Mouse (Mus musculus) CH12.LX (cell line): ENCODE results near the gene Phactr1. TPM values are rescaled to one million over a fixed set of nuclear protein-coding genes. Genes with fewer than 3 reads are reported as not detected.

Source experiments
- DNase-seq: peaks from one replicate; pipeline ENCODE4 v3.0.0-alpha.2; 2013; ENCODE audit errors: extremely low read depth
- H3K27ac ChIP-seq: 2 replicates; pipeline ENCODE4 v1.5.1; 2012; ENCODE audit warnings: low read depth, mild to moderate bottlenecking, control low read depth, moderate library complexity; ENCODE audit not compliant: insufficient read depth
- H3K27me3 ChIP-seq: replicated peaks from 2 replicates; pipeline ENCODE3; 2012; ENCODE audit warnings: inconsistent platforms
- H3K36me3 ChIP-seq, 2 experiments: replicated peaks in 1 of 2; 2 replicates each; pipeline versions ENCODE3 to v1.6.1; 2012; ENCODE audit warnings: inconsistent platforms in 1 of 2, low read length in 1 of 2, mild to moderate bottlenecking in 1 of 2, mixed read lengths in 1 of 2, moderate library complexity in 1 of 2; ENCODE audit not compliant: control insufficient read depth in 1 of 2, insufficient read depth in 1 of 2
- H3K4me1 ChIP-seq, 2 experiments: 2 replicates each; pipeline ENCODE4 v1.6.1; 2012; ENCODE audit warnings: inconsistent platforms in 1 of 2, moderate library complexity in 1 of 2; ENCODE audit not compliant: insufficient read depth in 2 of 2, control insufficient read depth in 1 of 2
- H3K4me2 ChIP-seq: 2 replicates; pipeline ENCODE4 v1.6.1; 2012; ENCODE audit warnings: low read depth, mild to moderate bottlenecking, control low read depth; ENCODE audit not compliant: poor library complexity, insufficient read depth, severe bottlenecking
- H3K4me3 ChIP-seq, 3 experiments: fragments of 150-350 bp in 1 of 3; sonication (generic) in 1 of 3; replicated peaks in 1 of 3; 2 replicates each; pipeline versions ENCODE3 to v1.5.1; 2011 to 2012; ENCODE audit warnings: low read depth in 2 of 3, low read length in 2 of 3, mild to moderate bottlenecking in 2 of 3, moderate library complexity in 2 of 3, control low read depth in 1 of 3, improper control_type of control experiment in 1 of 3, inconsistent platforms in 1 of 3, mixed read lengths in 1 of 3; ENCODE audit not compliant: poor library complexity in 1 of 3
- H3K79me2 ChIP-seq: replicated peaks from 2 replicates; pipeline ENCODE4 v1.6.1; 2012; ENCODE audit warnings: mild to moderate bottlenecking, moderate library complexity; ENCODE audit not compliant: control insufficient read depth, poor library complexity, insufficient read depth, severe bottlenecking; ENCODE audit errors: extremely low read depth
- H3K9ac ChIP-seq: 2 replicates; pipeline ENCODE4 v1.6.1; 2012; ENCODE audit warnings: low read depth, mild to moderate bottlenecking, control low read depth, moderate library complexity; ENCODE audit not compliant: insufficient read depth
- H3K9me3 ChIP-seq: replicated peaks from 2 replicates; pipeline ENCODE3; 2012; ENCODE audit warnings: low read length, inconsistent platforms, mixed read lengths
- CTCF ChIP-seq, 2 experiments: IDR thresholded peaks in 1 of 2; conservative IDR thresholded peaks in 1 of 2; 2 replicates each; pipeline ENCODE4 v1.5.1; 2011 to 2012; ENCODE audit warnings: low read depth in 2 of 2, low read length in 2 of 2, improper control_type of control experiment in 1 of 2, inconsistent platforms in 1 of 2, mild to moderate bottlenecking in 1 of 2, moderate library complexity in 1 of 2
- EP300 ChIP-seq: IDR thresholded peaks from 2 replicates; pipeline ENCODE4 v1.6.1; 2011; ENCODE audit warnings: low read length, improper control_type of control experiment
- HCFC1 ChIP-seq: IDR thresholded peaks from 2 replicates; pipeline ENCODE4 v1.6.1; 2012; ENCODE audit warnings: low read depth, mild to moderate bottlenecking, inconsistent platforms, low read length, improper control_type of control experiment
- KAT2A ChIP-seq: IDR thresholded peaks from 2 replicates; pipeline ENCODE4 v1.6.1; 2012; ENCODE audit warnings: low read length, improper control_type of control experiment, inconsistent platforms; ENCODE audit not compliant: insufficient replicate concordance
- MAFK ChIP-seq: IDR thresholded peaks from 2 replicates; pipeline ENCODE4 v1.6.1; 2011; ENCODE audit warnings: low read length, improper control_type of control experiment; ENCODE audit not compliant: insufficient replicate concordance
- MAX ChIP-seq: IDR thresholded peaks from 2 replicates; pipeline ENCODE4 v1.6.1; 2011; ENCODE audit warnings: low read length, improper control_type of control experiment
- PAX5 ChIP-seq: IDR thresholded peaks from 2 replicates; pipeline ENCODE4 v1.6.1; 2012; ENCODE audit warnings: low read length, inconsistent platforms, mixed read lengths
- RCOR1 ChIP-seq: conservative IDR thresholded peaks from 2 replicates; pipeline ENCODE4 v1.6.1; 2012; ENCODE audit warnings: low read depth, mild to moderate bottlenecking, inconsistent platforms, low read length, improper control_type of control experiment
- TCF12 ChIP-seq: IDR thresholded peaks from 2 replicates; pipeline ENCODE4 v1.6.1; 2014; ENCODE audit warnings: low read depth, mild to moderate bottlenecking, inconsistent platforms, low read length, improper control_type of control experiment
- UBTF ChIP-seq: IDR thresholded peaks from 2 replicates; pipeline ENCODE4 v1.6.1; 2012; ENCODE audit warnings: low read depth, mild to moderate bottlenecking, inconsistent platforms, low read length, improper control_type of control experiment, moderate library complexity
- USF2 ChIP-seq: conservative IDR thresholded peaks from 2 replicates; pipeline ENCODE4 v1.6.1; 2011; ENCODE audit warnings: low read depth, low read length, improper control_type of control experiment
- ZMIZ1 ChIP-seq: IDR thresholded peaks from 2 replicates; pipeline ENCODE4 v1.6.1; 2012; ENCODE audit warnings: low read depth, mild to moderate bottlenecking, inconsistent platforms, low read length, improper control_type of control experiment
- dilution Hi-C: fragments of 300-500 bp; cut with MboI; formaldehyde crosslinking; loops from 2 replicates; pipeline ENCODE4 v1.14.3; 2020; ENCODE audit warnings: low sequenced_read_pairs; ENCODE audit not compliant: extremely low pct_unique_long_range_greater_than_20kb, extremely low pct_ligation_motif_present
- in situ Hi-C: fragments of 300-500 bp; cut with MboI; formaldehyde crosslinking; loops from 3 replicates; pipeline ENCODE4 v1.14.3; 2019; ENCODE audit warnings: low sequenced_read_pairs, low pct_ligation_motif_present, low pct_unique_long_range_greater_than_20kb, mixed read lengths
- polyA plus RNA-seq: library from polyadenylated mRNA; unstranded; fragments of >175 nt; gene quantifications from 2 replicates; pipeline ENCODE4 v1.2.1, GENCODE M21; 2012; ENCODE audit warnings: low read depth; ENCODE audit not compliant: insufficient read length
- total RNA-seq, 2 experiments: library from RNA; depleted of rRNA; stranded (reverse); fragments of 300-350 nt in 1 of 2; fragments of >200 nt in 1 of 2; gene quantifications; 2 replicates each; pipeline ENCODE4 v1.2.3; 2012 to 2014

Gene Phactr1
- total and polyA plus RNA-seq, 3 experiments: 2.0 to 6.1 (median 3.1) TPM

DNA sequence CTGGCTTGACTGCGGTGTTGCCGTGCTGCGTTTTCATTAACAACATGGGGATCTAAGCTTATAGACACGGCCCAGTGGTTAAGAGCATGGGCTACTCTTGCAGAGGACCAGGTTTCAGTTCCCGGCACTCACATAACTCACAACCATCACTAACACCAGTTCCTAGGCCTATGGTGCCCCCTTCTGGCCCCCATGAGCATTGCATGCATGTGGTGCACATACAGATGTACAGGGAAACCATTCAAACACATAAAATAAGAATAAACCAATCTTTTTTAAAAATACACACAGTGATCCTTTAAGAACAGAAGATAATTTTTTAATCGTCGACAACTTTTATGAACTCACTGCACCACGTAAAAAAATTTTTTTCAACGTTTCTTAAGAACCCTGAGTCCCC, 424.1 kb downstream of the Phactr1 start:
- Histone ChIP-seq H3K9ac (no peak overlapping the region), H3K79me2 (no peaks in the 10 kb centered on the region), H3K27ac (no peak overlapping the region), H3K9me3 (peaks cover 6% of the 10 kb centered on the region), H3K4me1 (no peaks in the 10 kb centered on the region)
- dilution Hi-C loops: no loop called here
- 0 out of 4 replicates have a peak, but pooled peaks of 1 of the 2 experiments have one; percentile 22 for TF ChIP-seq CTCF (conservative IDR thresholded peaks at IDR 0.05 in 1 of 2, IDR thresholded peaks at IDR 0.05 in 1 of 2; ENCODE audit: low read depth in 2 of 2, low read length in 2 of 2)
- no peak for TF ChIP-seq RCOR1
- TF ChIP-seq, all 38 proteins: peak for 1
- no peak for DNase-seq
- Histone ChIP-seq H3K27me3 (no peaks in the 10 kb centered on the region), H3K4me2 (no peak overlapping the region), H3K36me3 (no peaks in the 10 kb centered on the region), H3K4me3 (no peak overlapping the region)
- in situ Hi-C loops: loop anchor here (10.0 kb wide), 1 partner anchor 270 kb away; no protein-coding TSS in a partner anchor

DNA sequence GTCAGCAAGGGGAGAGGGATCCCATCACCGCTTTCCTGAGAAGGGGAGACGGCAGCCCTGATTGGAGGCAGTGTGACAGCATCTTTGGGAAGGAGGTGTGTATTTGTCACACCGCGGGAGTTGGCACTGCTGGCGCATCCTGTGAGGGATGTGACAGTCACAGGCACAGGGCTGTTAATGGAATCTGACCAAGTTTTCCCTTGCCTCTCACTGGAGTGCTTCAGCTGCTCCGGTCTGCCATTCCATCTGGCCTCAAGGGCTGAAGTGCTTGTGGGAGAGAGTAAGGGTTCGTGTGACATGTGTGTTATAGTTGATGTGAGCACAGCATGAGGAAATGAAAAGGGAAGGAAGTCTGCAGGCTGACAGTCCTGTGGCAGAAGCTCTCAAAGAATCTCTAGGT, 431.9 kb downstream of the Phactr1 start:
- H3K36me3 ChIP-seq: no peaks in the 10 kb centered on the region
- no peaks in the 10 kb centered on the region for H3K79me2 ChIP-seq
- H3K4me2 ChIP-seq: no peak overlapping the region
- H3K9me3 ChIP-seq: peaks cover 7% of the 10 kb centered on the region
- H3K4me3 ChIP-seq: no peak overlapping the region
- H3K27me3 ChIP-seq: no peaks in the 10 kb centered on the region
- in situ Hi-C loops (no loop called here), dilution Hi-C loops (no loop called here)
- no peak for DNase-seq
- H3K27ac ChIP-seq: no peak overlapping the region
- no peak for TF ChIP-seq MAX
- no peak for TF ChIP-seq KAT2A
- no peak for TF ChIP-seq HCFC1
- no peak for TF ChIP-seq EP300
- H3K9ac ChIP-seq: no peak overlapping the region
- H3K4me1 ChIP-seq: peaks cover 0 to 9% of the 10 kb centered on the region in 2 experiments; a peak in 2 of 4 replicates

DNA sequence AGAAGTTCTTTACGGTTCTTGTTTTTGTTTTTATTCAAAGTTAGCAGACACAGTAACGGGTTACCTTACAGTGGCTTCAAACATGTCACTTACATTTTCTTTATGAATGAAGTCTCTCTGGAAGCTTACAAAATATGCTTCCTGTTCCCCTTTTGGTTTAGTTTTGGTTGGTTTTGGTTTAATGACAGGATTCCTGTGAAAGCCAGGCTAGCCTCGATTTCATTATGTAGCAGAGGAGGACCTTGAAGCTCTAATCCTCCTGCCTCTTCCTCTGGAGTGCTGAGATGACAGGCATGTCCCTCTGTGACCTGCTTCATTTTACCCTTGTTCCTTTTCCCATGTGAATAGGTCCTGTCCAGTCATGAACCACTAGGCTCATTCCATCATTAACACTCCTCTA, 432.3 kb downstream of the Phactr1 start:
- Histone ChIP-seq H3K36me3 (no peaks in the 10 kb centered on the region), H3K4me3 (no peak overlapping the region), H3K27ac (no peak overlapping the region), H3K9ac (no peak overlapping the region), H3K79me2 (no peaks in the 10 kb centered on the region), H3K27me3 (no peaks in the 10 kb centered on the region), H3K9me3 (peaks cover 7% of the 10 kb centered on the region), H3K4me2 (no peak overlapping the region), H3K4me1 (peaks cover 0 to 9% of the 10 kb centered on the region in 2 experiments; a peak in 2 of 4 replicates)
- in situ Hi-C loops: no loop called here
- DNase-seq: no peak
- dilution Hi-C loops: no loop called here
- TF ChIP-seq UBTF: no peak
- no peak for TF ChIP-seq MAFK
- TF ChIP-seq PAX5: no peak
- no peak for TF ChIP-seq TCF12
- no peak for TF ChIP-seq CTCF (conservative IDR thresholded peaks at IDR 0.05 in 1 of 2, IDR thresholded peaks at IDR 0.05 in 1 of 2; ENCODE audit: low read depth in 2 of 2, low read length in 2 of 2)
- TF ChIP-seq USF2: no peak
- TF ChIP-seq MAX: no peak
- TF ChIP-seq ZMIZ1: no peak
- TF ChIP-seq RCOR1: no peak
